Mouse (Mus musculus) heart, adult 2 months (tissue): ENCODE results near the gene Ispd. TPM values are rescaled to one million over a fixed set of nuclear protein-coding genes. Genes with fewer than 3 reads are reported as not detected.

Experiments used
- DNase-seq, 2 experiments: peaks; one replicate each; pipeline ENCODE4 v3.0.0; 2021
- H3K27ac ChIP-seq: fragments of 200-600 bp; 2 replicates; pipeline ENCODE4 v1.8.1; 2022
- H3K27me3 ChIP-seq: fragments of 200-500 bp; 2 replicates; pipeline ENCODE4 v1.6.1; 2012; ENCODE audit warnings: mild to moderate bottlenecking, low read length, inconsistent platforms, mixed read lengths; ENCODE audit not compliant: control insufficient read depth, insufficient read depth
- H3K36me3 ChIP-seq: fragments of 200-500 bp; 2 replicates; pipeline ENCODE4 v1.6.1; 2012; ENCODE audit warnings: low read length, inconsistent platforms; ENCODE audit not compliant: control insufficient read depth, insufficient read depth
- H3K4me1 ChIP-seq: fragments of 200-500 bp; 2 replicates; pipeline ENCODE4 v1.6.1; 2011; ENCODE audit warnings: low read length; ENCODE audit not compliant: control insufficient read depth, insufficient read depth
- H3K4me3 ChIP-seq: fragments of 200-600 bp; 2 replicates; pipeline ENCODE4 v1.8.1; 2022
- H3K79me2 ChIP-seq: fragments of 200-500 bp; replicated peaks from 2 replicates; pipeline ENCODE4 v1.6.1; 2012; ENCODE audit warnings: mild to moderate bottlenecking, inconsistent platforms, low read length, moderate library complexity, mixed read lengths; ENCODE audit not compliant: control insufficient read depth, insufficient read depth
- H3K9ac ChIP-seq: fragments of 200-500 bp; 2 replicates; pipeline ENCODE4 v1.6.1; 2012; ENCODE audit warnings: low read depth, mild to moderate bottlenecking, control low read depth, inconsistent platforms, low read length, mixed read lengths
- CTCF ChIP-seq: fragments of 200-600 bp; IDR thresholded peaks from 2 replicates; pipeline ENCODE4 v1.8.1; 2022; ENCODE audit warnings: antibody characterized with exemption, mild to moderate bottlenecking, moderate library complexity
- EP300 ChIP-seq: fragments of 200-500 bp; IDR thresholded peaks from 2 replicates; pipeline ENCODE4 v1.6.1; 2011; ENCODE audit warnings: low read depth, low read length, control low read depth; ENCODE audit not compliant: insufficient read depth
- POLR2A ChIP-seq: fragments of 200-500 bp; IDR thresholded peaks from 2 replicates; pipeline ENCODE4 v1.6.1; 2011; ENCODE audit warnings: mild to moderate bottlenecking, low read depth, low read length, control low read depth; ENCODE audit not compliant: insufficient read depth
- WGBS: fragments of 180-500 bp; shearing (Covaris S2); methylation state at CpG from one replicate; pipeline ENCODE4 v1.1.7; 2018; 5-methylcytosine and 5-hydroxymethylcytosine counted together
- intact Hi-C: fragments of 180-260 bp; cut with DNase I; formaldehyde crosslinking; loops from one replicate; pipeline ENCODE4 v1.15.1; 2025
- polyA plus RNA-seq: library from polyadenylated mRNA; depleted of rRNA; stranded (reverse); fragments of >200 nt; gene quantifications from 2 replicates; pipeline ENCODE4 v1.2.3, GENCODE M21; 2012
- total RNA-seq, 2 experiments: library from RNA; stranded (reverse); gene quantifications; 2 replicates each; pipeline ENCODE4 v1.2.3; 2021

Gene Ispd
- total and polyA plus RNA-seq, 3 experiments: 2.0 to 5.1 (median 4.4) TPM

GRCm38 (mm10) chr12:36531421-36532072 lies 150.3 kb downstream of the Ispd start:
- no peak overlapping the region for H3K27ac ChIP-seq
- no peaks in the 10 kb centered on the region for H3K79me2 ChIP-seq
- 77% methylated on average over 4 of the region's 4 CpGs for WGBS
- no peaks in the 10 kb centered on the region for H3K36me3 ChIP-seq
- no peak for DNase-seq
- H3K9ac ChIP-seq: no peak overlapping the region
- intact Hi-C loops: no loop called here
- H3K4me3 ChIP-seq: no peak overlapping the region
- TF ChIP-seq POLR2A (no peak), CTCF (no peak), EP300 (no peak)
- H3K27me3 ChIP-seq: no peaks in the 10 kb centered on the region
- no peaks in the 10 kb centered on the region for H3K4me1 ChIP-seq

- H3K9ac ChIP-seq: no peak overlapping the region
- 87% methylated on average over 3 of the region's 3 CpGs for WGBS
- H3K27me3 ChIP-seq: no peaks in the 10 kb centered on the region
- H3K4me1 ChIP-seq: no peaks in the 10 kb centered on the region
- intact Hi-C loops: no loop called here
- TF ChIP-seq POLR2A (no peak), CTCF (no peak), EP300 (no peak)
- H3K4me3 ChIP-seq: no peak overlapping the region
- H3K36me3 ChIP-seq: no peaks in the 10 kb centered on the region
- H3K27ac ChIP-seq: no peak overlapping the region
- DNase-seq: no peak
- no peaks in the 10 kb centered on the region for H3K79me2 ChIP-seq
These were observed 151.3 kb downstream of the Ispd start for GRCm38 (mm10) chr12:36532525-36532924.

GRCm38 (mm10) chr12:36533160-36533900 lies 152.1 kb downstream of the Ispd start:
- Histone ChIP-seq H3K9ac (no peak overlapping the region), H3K79me2 (no peaks in the 10 kb centered on the region), H3K27ac (no peak overlapping the region), H3K4me1 (no peaks in the 10 kb centered on the region), H3K36me3 (no peaks in the 10 kb centered on the region), H3K27me3 (no peaks in the 10 kb centered on the region), H3K4me3 (no peak overlapping the region)
- WGBS: 81% methylated on average over 2 of the region's 2 CpGs
- intact Hi-C loops: no loop called here
- no peak for TF ChIP-seq EP300
- DNase-seq: no peak

GRCm38 (mm10) chr12:36534589-36534988 lies 153.3 kb downstream of the Ispd start:
- no peak overlapping the region for H3K27ac ChIP-seq
- H3K4me3 ChIP-seq: no peak overlapping the region
- DNase-seq: no peak
- H3K36me3 ChIP-seq: no peaks in the 10 kb centered on the region
- WGBS: 85% methylated on average over 5 of the region's 5 CpGs
- no peaks in the 10 kb centered on the region for H3K27me3 ChIP-seq
- no peak for TF ChIP-seq POLR2A
- no peak for TF ChIP-seq CTCF
- TF ChIP-seq EP300: no peak
- no peaks in the 10 kb centered on the region for H3K79me2 ChIP-seq
- intact Hi-C loops: no loop called here
- H3K9ac ChIP-seq: no peak overlapping the region
- no peaks in the 10 kb centered on the region for H3K4me1 ChIP-seq

GRCm38 (mm10) chr12:36545318-36545717 lies 164.1 kb downstream of the Ispd start:
- TF ChIP-seq POLR2A (no peak), EP300 (no peak), CTCF (no peak)
- no peak overlapping the region for H3K9ac ChIP-seq
- H3K4me1 ChIP-seq: no peaks in the 10 kb centered on the region
- DNase-seq: no peak
- H3K27me3 ChIP-seq: no peaks in the 10 kb centered on the region
- H3K36me3 ChIP-seq: no peaks in the 10 kb centered on the region
- H3K27ac ChIP-seq: no peak overlapping the region
- H3K79me2 ChIP-seq: no peaks in the 10 kb centered on the region
- intact Hi-C loops: no loop called here
- H3K4me3 ChIP-seq: no peak overlapping the region

- intact Hi-C loops: no loop called here
- H3K27ac ChIP-seq: no peak overlapping the region
- no peaks in the 10 kb centered on the region for H3K36me3 ChIP-seq
- H3K27me3 ChIP-seq: no peaks in the 10 kb centered on the region
- DNase-seq: no peak
- TF ChIP-seq CTCF (no peak), EP300 (no peak)
- no peak overlapping the region for H3K4me3 ChIP-seq
- WGBS: 94% methylated on average over 9 of the region's 9 CpGs
- no peaks in the 10 kb centered on the region for H3K79me2 ChIP-seq
- H3K9ac ChIP-seq: no peak overlapping the region
- H3K4me1 ChIP-seq: no peaks in the 10 kb centered on the region
These were observed 168.2 kb downstream of the Ispd start for GRCm38 (mm10) chr12:36549474-36549873.
